Mouse (Mus musculus): ENCODE data around the gene 5730522E02Rik. TPM values are rescaled to one million over a fixed set of nuclear protein-coding genes. Genes with fewer than 3 reads are reported as not detected.

The 5730522E02Rik gene
- total RNA-seq, 1 experiment from 2014 or later, result 0.46 TPM

DNA sequence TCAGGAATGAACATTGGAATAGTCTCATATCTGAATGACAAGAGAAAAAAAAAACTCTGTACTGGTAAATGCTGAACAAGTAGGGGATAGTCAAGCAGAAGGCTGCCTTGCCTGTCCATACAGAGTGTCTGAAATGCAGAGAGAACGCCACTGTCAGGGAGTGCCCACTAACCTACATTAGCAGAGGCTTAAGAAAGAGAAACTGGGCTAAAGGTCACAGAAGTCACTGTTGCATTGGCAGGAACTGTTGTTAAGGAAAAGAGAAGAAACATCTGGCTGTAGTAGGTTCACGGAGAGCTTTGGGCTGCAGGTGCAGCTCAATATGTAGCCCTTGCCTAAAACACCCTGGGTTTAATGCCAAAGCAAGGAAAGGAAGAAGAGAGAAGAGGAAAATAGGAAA, 82.2 kb downstream of the 5730522E02Rik start:
- DNase-seq, result no peak

- no peak for DNase-seq
Measured at GRCm38 (mm10) chr11:26125923-26126322, 84.6 kb downstream of the 5730522E02Rik start.

DNA sequence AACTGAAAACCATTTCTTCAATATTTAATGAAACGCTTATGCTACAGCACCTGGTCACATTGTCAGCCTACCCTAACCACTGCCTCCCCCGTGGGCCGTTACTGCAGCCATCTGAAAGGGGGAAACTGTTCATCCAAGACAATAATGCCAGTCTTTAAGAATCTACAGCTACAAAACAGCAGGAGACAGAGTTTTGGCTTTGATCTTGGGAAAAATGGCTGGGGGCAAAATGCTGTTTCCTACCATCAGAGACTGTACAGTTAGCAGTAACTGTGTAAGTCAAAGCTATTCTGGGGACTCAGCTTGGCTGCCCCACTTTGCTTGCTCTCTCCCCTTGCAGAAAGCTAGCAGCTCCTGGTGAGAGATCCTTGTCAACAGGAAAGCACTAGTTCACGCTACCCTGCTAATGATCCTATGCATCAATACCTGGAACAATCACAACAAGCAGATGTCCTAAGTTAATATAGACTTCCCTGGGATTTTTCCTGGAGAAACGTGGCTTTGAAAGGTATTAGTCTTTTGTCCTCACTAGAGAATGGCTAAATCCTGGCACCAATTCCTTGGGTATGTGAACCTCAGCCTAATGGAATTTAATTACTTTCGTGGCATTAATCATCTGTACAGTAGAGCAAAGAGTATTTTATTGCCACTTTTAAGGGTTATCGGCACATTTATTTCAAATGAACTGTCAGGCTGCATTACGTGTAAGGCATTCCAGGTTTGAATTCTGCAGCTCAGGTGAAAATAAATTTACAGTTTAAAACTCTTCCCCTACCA, 89.6 kb downstream of the 5730522E02Rik start:
- no peak for DNase-seq

- no peak for DNase-seq
Measured at GRCm38 (mm10) chr11:26117651-26118050, 92.9 kb downstream of the 5730522E02Rik start.

DNA sequence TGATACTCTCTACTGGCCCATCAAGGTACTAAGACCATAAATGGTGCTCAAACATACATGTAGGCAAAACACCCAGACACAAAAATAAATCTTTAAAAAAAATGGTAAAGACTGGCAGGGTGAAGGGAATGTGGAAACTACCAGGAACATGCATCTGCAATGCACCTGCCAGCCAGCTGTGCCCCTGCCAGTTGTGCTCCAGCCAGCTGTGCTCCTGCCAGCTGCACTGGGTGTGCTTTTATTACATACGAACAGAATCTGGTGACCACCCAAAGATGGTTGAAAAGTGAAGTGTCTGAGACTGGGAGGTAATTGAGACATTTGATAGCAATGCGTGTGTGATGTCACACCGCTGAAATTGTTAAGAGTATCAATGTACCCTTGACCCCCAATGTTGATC, 98.4 kb downstream of the 5730522E02Rik start:
- DNase-seq, result peak; percentile 28

DNA sequence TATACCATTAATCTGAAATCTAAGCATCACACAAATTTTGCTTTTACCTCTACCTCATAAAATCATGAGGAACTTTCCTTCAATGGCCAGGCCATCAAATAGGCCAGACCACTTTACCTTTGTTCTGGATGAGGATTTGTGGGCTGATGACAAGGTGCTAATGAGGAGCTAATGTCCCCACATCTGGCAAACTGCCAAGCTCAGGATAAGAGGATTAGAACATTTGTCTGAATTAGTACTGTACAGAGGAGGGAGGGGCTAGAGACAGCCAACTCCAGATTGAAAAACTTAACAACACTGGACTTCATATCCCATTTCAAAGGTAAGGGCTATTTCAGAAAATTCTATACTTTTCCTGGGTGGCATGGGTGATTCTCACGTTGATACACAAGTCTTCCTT, 101.9 kb downstream of the 5730522E02Rik start:
- no peak for DNase-seq

DNA sequence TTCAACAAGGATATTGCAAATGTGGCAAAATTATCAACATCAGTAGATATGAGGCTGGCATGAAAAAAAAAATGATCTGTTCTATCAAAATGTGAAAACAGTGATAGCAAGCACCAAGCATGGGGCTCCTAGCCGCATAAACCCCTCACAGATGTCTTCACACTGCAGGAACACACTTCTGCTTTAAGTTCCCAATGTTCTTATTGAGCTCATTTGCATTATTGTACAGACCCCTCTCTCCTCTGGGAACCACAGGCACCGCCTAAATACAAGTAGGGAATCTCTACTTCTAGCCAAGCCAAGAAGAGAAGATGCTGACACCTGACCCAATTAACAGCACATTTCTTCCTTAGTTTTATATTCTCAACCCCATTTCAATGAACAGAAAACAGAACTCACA, 105.9 kb downstream of the 5730522E02Rik start:
- DNase-seq, result no peak

GRCm38 (mm10) chr11:26103698-26104097, 106.9 kb downstream of the 5730522E02Rik start:
- no peak for DNase-seq

- DNase-seq, result no peak
Measured at GRCm38 (mm10) chr11:26102878-26103277, 107.7 kb downstream of the 5730522E02Rik start.

GRCm38 (mm10) chr11:26100077-26100476, 110.5 kb downstream of the 5730522E02Rik start:
- DNase-seq, result no peak

- no peak for DNase-seq
Measured at GRCm38 (mm10) chr11:26098933-26099332, 111.6 kb downstream of the 5730522E02Rik start.

- no peak for DNase-seq
Measured at GRCm38 (mm10) chr11:26096095-26096494, 114.5 kb downstream of the 5730522E02Rik start.

- DNase-seq, result no peak
Measured at GRCm38 (mm10) chr11:26088993-26089392, 121.6 kb downstream of the 5730522E02Rik start.

GRCm38 (mm10) chr11:26086679-26087078, 123.9 kb downstream of the 5730522E02Rik start:
- no peak for DNase-seq

DNA sequence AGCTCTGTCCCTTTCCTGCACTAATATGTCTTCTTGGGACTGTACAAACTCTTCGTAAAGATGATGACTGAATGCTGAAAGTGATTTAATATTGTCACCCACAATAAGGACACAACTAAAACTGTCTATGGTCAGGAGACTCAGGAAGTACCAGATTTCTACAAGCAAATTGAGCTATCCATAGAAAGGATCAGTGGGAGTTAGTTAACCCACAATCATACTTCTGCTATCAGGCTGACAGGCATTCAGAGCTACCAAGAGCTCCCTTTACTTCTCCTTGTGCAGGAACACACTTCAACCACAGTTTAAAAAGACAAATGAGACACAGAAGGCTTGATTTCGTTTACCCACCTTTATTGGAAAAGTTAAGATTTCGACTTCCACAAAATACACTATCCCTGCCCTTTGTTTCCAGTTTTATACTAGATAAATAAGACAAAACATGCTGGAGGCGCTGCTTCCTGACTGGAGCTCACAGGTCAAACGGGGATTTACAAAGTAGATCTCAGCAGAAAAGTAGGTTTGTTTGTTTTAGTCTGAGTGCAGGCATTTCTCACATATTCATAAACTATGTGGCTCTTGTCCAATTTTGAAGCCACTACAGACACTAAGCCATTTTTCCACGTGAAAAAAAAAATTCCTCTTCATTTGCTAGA, 125.1 kb downstream of the 5730522E02Rik start:
- DNase-seq, result no peak

DNA sequence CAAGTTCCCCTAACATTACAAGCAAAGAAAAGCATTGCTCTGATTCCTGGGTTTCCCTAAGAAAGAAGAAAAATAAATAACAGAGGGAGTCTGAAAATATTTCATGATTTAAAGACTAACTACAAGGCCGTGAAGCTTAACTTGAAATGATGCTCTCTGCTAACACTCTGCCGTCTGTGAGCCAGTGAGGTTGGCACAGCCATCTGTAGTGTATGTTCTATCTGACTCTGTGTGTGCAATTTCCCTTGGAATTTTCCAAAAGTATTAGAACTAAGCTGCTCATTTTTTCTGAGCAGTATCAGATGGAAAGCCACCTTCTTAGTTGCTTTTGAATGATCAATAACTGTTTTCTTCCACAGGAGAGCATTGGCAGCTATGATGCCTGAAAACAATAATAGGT, 134.2 kb downstream of the 5730522E02Rik start:
- DNase-seq, result no peak

- DNase-seq, result no peak
Measured at GRCm38 (mm10) chr11:26075536-26075935, 135.0 kb downstream of the 5730522E02Rik start.

- DNase-seq, result peak; percentile 17
Measured at GRCm38 (mm10) chr11:26073638-26074294, 136.8 kb downstream of the 5730522E02Rik start.

DNA sequence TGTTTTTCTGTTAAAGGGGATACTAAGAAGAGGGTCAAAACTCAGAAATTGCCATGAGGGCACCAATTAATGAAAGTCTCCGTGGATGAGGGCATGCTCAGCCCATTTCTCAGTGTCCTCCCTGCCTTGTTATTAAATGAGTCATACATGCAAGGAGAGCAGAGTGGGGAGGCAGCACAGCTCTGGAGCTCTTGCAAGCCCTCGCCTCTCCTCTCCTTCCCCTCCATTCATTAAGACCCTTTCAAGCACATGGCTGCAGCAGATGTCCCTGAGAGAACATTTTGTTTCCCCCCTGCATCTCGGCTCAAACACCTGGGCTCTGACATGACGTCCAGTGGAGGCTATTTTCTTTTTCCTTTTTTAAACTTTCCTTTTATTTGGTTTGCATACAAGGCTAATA, 138.5 kb downstream of the 5730522E02Rik start:
- no peak for DNase-seq

- DNase-seq, result no peak
Measured at GRCm38 (mm10) chr11:26063252-26063651, 147.3 kb downstream of the 5730522E02Rik start.

- DNase-seq, result no peak
Measured at GRCm38 (mm10) chr11:26061471-26062137, 149.0 kb downstream of the 5730522E02Rik start.

DNA sequence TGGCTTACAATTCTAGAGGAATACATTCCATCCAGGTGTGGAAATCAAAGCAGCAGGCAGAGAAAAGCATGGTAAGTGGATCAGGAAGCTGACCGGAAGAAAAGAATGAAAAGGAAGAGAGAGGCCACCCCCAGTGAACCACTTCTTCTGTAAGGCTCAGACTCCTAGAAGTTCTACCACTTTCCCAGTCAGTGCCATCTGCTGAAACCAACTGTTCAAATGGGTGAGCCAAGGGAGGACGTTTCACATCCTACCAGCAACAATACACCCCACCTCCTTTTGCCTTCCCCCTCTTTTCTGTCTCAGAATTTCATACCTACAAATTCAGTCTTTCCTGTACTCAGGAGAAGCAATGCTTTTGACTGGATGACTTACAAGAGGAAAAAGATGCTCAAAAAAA, 197.0 kb downstream of the 5730522E02Rik start:
- no peak for DNase-seq

DNA sequence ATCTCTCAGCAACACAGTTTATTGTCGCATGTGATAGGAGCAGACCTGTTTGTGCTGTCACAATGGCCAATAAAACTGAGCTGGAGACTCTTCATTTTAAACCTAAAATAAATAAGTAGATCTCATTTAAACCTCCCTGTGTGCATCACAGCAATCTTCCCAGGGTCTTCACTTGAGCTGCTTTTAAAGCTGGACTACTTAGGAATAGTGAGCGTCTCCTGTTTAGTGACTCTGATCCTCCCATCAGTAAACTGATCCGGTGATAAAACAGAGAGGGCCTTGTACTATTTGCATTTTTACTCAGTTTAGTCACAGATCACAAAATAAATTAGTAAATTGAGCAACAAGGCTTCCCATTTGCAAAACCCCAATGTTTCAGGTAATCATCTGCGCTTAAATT, 206.5 kb downstream of the 5730522E02Rik start:
- DNase-seq, result no peak
